Mouse (Mus musculus) urinary bladder, postnatal 14 days (tissue): ENCODE measurements at regions not wholly inside any gene's neighbourhood (a gene's known extent, or its start where the extent isn't known, plus 50 kb on each side); places are given as distances from the start of the nearest gene placed in this dataset.

ENCODE experiments used
- DNase-seq: peaks from one replicate; pipeline ENCODE4 v3.0.0; 2021; ENCODE audit warnings: low spot score

DNA sequence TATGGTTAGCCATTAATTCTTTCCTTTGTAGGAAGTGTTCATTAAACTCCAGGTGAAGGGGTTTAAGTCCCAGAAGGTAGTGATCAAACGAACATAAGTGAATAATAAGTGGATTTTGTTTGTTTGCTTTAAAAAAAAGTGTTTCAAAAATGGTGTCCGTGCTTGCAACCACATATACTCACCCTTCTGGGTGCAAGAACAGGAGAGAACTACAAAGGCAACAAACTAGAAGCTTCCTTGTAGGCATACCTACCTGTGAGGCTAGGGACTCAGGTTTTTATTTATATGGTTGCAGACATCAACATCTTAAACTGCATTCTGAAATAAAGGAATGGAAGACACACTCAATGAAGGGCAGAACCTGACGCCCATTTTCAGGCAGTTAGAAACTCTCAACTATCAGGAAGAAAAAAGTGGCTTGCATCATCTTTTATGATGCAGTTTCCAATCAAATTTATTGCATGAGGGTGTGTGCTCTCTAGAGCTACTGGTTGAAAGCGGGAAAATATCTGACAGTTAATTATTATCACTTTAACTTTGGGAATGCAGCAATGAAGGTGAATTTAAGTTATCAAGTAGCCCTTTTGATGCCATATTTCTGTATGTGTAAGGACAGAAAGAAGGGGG, 117.1 kb downstream of the Csl start:
- no peak for DNase-seq

DNA sequence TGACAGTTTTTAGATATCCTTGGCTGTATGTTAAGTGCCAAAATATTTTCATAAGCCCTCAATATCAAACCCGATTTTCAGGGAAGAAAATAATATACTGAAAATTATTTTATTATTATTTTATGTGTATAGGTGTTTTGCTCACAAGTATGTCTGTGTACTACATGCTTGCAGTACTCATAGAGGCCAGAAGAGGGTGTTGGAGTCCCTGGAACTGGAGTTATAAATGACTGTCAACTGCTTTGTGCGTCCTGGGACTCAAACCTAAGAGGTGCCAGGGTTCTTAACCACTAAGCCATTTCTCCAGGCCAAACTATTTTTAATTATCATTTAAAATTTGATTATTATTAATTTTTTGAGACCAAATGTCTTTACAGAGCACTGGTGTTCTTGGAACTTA, 114.5 kb downstream of the Csl start:
- DNase-seq = no peak

DNA sequence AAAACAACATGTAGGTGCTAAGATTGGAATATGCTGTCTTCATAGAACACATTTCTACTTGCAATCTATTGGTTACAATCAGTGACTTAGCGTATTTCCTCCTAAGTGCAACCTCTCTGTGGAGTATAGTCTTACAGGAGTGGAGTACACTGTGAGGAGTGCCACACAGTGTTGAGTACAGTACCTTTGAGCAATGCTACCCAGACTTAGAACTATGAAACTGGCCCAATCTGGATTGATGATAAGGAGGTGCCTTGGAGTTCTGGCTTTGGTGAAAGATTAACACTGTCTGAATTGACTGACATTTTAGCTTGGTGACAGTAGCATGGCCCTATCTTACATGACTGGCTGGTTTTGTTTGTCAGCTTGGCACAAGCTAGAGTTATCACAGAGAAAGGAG, 107.4 kb downstream of the Csl start:
- no peak for DNase-seq

DNA sequence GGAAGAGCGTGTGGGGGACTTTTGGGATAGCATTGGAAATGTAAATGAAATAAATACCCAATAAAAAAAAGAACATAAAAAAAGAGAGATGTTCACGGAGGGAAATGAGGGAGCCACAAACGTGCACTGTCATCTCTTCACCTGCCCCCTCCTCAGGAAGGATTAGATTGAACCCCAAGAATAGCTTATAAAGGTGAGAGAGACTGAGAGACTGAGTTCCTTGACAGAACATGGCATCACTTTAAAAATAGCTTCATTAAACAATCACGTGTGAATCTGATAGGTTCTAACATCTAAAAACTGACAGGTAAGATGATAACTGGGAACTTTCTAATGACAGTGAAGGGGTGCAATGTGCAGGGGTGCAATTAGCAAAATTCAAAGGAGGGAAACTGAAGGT, 105.2 kb downstream of the Csl start:
- no peak for DNase-seq

DNA sequence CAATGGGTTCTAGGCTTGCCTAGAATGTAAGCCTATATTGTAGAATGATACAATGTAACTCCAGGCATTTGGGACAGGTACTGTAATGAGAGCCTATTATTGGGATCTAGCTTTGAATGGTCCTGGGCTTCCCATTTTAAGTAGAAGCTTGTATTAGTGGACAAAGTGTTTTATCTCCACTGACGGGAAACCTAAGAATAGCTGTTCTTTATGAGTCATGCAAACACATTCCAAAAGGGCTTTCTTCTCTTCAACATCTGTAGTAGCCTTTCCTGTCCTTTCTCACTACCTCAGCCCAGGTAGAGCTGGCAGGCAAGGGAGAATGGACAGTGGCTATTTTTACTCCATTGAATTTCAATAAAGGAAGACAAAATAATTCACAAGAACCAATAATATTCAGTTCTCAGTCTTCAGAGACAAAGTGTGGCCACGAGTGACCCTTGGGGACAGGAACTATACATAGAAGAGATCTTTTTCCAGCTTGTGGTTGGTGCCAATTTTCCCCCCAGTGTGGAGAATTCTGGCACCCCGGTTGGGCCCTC, 82.8 kb downstream of the Csl start:
- no peak for DNase-seq

DNA sequence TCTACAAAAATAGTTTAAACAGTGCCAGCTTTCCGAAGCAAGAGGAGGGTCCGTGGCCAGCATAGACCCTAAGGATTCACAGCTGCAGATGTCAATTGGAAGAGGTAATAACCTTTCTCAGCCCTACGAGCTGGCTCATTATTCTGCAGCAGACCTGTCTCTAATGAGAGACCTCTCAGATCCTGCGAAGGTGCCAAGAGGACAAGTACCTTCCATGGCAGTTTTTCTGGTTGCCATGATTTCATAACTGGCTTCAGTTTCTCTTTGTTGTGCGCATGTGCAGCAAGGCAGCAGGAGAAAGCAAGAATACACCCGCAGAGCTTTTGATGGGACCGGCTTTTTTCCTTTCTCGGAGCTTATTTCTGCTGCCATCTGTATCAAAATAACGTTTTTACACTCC, 81.4 kb downstream of the Csl start:
- DNase-seq = no peak

DNA sequence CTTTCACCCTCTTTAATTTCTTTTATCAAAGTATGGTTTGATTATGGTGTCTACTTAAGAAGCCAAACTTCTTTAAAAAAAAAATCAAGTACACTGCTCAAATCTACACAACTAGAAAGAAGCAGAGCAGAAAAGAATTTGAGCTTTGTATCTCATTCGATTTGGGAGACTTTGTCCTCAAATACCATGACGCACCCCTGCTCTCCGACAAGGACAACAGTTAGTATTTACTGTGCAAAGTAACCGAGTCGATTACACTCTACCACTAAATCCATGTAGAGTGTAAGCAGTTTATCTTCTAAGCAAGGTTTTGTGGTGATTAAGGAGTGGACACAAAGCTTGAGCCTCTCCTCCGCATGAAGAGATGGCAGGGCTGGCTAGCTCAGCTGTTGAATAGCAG, 79.6 kb downstream of the Csl start:
- DNase-seq = no peak

DNA sequence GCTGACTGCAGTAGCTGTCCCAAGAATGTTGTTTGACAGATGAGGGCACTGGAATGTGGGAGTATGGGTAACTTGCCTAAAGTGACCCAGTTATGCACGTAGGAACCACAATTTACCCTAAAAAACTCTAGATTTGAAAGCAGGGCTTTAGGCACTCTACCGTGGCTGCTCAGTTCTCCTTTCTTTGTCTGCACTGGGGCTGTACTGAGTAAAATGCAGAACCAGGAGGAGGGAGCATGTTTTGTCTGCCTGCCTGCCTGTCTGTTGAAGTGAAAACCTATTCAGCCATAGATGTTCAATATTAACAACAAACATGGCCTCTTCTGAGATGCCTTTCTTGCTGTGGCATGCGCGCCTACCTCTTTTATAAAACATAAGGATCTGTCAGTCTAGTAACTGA, 77.5 kb downstream of the Csl start:
- no peak for DNase-seq

GRCm38 (mm10) chr10:99682350-99682749, 77.1 kb downstream of the Csl start:
- no peak for DNase-seq

DNA sequence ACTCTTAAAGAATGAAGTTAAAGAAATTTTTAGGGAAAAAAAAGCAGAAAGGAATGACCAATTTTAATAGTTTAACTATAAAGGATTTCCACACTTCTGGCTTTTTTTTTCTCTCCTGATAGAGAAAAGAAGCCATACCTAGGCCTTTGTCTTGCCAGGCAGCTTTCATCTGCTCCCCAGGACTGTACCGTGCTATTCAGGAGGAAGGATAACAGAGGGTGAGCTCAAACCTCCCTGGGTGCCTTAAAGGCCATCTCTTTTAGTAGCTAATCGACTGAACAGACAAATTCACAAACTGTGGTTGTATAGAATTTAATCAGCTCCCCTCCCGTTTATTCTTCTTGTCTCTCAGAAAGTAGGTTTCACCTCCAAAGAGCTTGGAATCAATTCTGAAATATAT, 76.1 kb downstream of the Csl start:
- DNase-seq = no peak

DNA sequence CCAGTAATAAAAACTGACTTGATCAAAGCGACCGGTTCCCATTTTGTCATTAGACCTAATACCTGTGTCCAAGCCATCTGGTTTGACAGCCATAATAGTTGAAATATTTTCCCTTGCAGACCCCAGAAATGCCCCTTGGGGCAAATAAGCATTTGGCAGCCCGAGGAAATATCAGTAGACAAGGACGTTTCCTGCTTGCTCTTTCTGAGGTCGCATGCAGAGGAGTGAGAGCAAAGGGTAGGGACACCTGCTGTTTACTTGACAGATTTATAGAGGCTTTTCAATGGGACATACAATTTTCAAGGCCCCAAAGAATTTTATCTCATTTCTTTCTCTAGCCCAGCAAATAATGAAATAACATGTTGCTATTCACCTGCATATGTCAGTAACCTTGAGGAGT, 73.5 kb downstream of the Csl start:
- no peak for DNase-seq

GRCm38 (mm10) chr10:99687011-99687410, 72.4 kb downstream of the Csl start:
- no peak for DNase-seq

DNA sequence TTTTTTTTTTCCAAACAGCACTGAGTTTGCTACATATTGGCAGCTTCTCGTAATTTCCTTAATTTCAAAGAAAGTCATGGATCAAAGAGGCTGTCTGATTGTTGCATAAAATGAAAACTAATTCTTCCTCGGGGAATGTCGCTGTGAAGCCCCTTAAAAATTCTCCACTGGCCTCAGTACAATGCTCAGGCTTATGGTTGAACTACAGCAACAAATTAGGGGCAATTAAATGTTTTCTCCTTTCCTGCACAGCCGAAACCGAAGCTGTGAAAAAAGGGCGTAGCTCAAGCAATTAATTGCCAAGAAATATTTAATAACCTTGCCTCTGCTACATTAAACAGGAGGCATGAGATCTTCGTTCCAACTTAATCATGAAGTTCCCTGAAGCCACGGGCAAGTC, 61.8 kb downstream of the Csl start:
- DNase-seq = no peak

DNA sequence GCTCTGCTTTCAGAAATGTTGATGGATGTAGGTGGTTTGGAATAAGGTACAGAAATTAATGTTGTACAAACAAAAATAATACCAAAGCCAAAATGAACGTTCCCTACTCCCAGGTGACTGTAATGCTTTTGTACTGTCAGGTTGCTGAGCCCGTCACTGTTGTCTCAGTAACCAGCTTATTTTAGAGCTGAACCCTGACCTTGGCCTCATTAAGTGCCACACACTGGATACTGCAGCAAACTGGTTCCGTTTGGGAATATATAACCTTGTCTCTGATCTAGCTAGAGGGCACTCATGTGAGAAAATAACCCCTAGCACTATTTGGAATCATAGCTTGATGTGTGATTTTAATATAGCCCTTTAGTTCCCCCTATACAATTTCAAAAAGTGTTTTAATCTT, 60.0 kb downstream of the Csl start:
- no peak for DNase-seq

DNA sequence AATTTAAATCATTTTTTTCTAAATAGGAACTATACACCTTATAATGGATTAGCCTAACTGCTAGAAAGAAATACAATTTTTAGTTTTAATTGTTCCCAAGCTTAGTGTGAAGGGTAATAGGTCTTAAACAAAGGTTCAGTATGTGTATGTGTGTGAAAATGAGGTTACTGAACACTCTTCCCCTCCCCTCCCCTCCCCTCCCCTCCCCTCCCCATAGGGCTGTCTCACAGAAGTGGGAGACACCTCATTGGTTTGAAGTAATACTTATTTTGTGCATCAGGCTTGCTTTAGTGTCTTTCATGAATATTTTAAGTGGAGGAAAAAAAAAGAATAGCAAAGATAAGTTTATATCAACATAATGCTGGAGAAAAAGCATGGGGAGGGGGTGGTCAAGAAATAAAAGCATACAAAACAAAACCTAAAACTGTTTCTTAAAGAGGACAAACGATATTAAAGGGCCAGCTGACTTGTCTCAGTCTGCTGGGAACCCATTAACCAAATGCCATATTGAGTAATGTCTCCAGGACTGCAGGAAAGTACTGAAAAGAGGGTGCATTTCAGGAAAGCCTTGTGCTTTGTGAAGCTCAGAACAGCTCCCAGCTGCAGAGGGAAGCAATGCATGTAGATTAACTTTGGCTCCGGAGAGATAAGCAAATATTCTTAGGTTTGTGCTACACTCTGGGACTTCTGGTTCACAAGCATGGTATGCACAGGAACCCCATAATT, 59.2 kb downstream of the Csl start:
- DNase-seq = no peak
